Mouse (Mus musculus): Measurements from ENCODE around the gene Sp7. TPM values are rescaled to one million over a fixed set of nuclear protein-coding genes. Genes with fewer than 3 reads are reported as not detected.

The Sp7 gene
- polyA plus RNA-seq, 1 experiment from 2014 or later = 12.6 TPM

Other genes starting within 250 kb of the Sp7 start
- 33.4 and 35.4 TPM in 2 replicates for gene Spryd3, start 230.9 kb downstream of the Sp7 start, polyA plus RNA-seq (2015; fragmentation: Nextera tagmentation; extraction: Ambion mirVana)
- gene Igfbp6, start 222.8 kb downstream of the Sp7 start, polyA plus RNA-seq (2015; fragmentation: Nextera tagmentation; extraction: Ambion mirVana) = 17.5 and 24.6 TPM in 2 replicates
- 0.61 and 0.81 TPM in 2 replicates for gene Soat2, start 216.7 kb downstream of the Sp7 start, polyA plus RNA-seq (2015; fragmentation: Nextera tagmentation; extraction: Ambion mirVana)
- 51.9 and 59.9 TPM in 2 replicates for gene Zfp740, start 163.9 kb downstream of the Sp7 start, polyA plus RNA-seq (2015; fragmentation: Nextera tagmentation; extraction: Ambion mirVana)
- 80.3 and 81.8 TPM in 2 replicates for gene Csad, start 162.5 kb downstream of the Sp7 start, polyA plus RNA-seq (2015; fragmentation: Nextera tagmentation; extraction: Ambion mirVana)
- 6.3 and 6.6 TPM in 2 replicates for gene Itgb7, start 135.2 kb downstream of the Sp7 start, polyA plus RNA-seq (2015; fragmentation: Nextera tagmentation; extraction: Ambion mirVana)
- 120 and 128 TPM in 2 replicates for gene Rarg, start 109.7 kb downstream of the Sp7 start, polyA plus RNA-seq (2015; fragmentation: Nextera tagmentation; extraction: Ambion mirVana)
- gene Gm9918, start 96.6 kb downstream of the Sp7 start, polyA plus RNA-seq (2015; fragmentation: Nextera tagmentation; extraction: Ambion mirVana) = 0.79 and 0.83 TPM in 2 replicates
- gene Mfsd5, start 87.7 kb downstream of the Sp7 start, polyA plus RNA-seq (2015; fragmentation: Nextera tagmentation; extraction: Ambion mirVana) = 100.0 and 103 TPM in 2 replicates
- 17.7 and 19.5 TPM in 2 replicates for gene Espl1, start 70.9 kb downstream of the Sp7 start, polyA plus RNA-seq (2015; fragmentation: Nextera tagmentation; extraction: Ambion mirVana)
- 314 and 380 TPM in 2 replicates for gene Pfdn5, start 41.1 kb downstream of the Sp7 start, polyA plus RNA-seq (2015; fragmentation: Nextera tagmentation; extraction: Ambion mirVana)
- 81.8 and 86.3 TPM in 2 replicates for gene Myg1, start 35.5 kb downstream of the Sp7 start, polyA plus RNA-seq (2015; fragmentation: Nextera tagmentation; extraction: Ambion mirVana)
- 61.3 and 62.0 TPM in 2 replicates for gene Aaas, start 16.4 kb downstream of the Sp7 start, polyA plus RNA-seq (2015; fragmentation: Nextera tagmentation; extraction: Ambion mirVana)
- 9.3 and 11.1 TPM in 2 replicates for gene Sp1, start 39.0 kb upstream of the Sp7 start, polyA plus RNA-seq (2015; fragmentation: Nextera tagmentation; extraction: Ambion mirVana)
- 1.0 and 2.6 TPM in 2 replicates for gene Amhr2, start 78.2 kb upstream of the Sp7 start, polyA plus RNA-seq (2015; fragmentation: Nextera tagmentation; extraction: Ambion mirVana)
- gene Prr13, start 91.8 kb upstream of the Sp7 start, polyA plus RNA-seq (2015; fragmentation: Nextera tagmentation; extraction: Ambion mirVana) = 72.0 and 78.8 TPM in 2 replicates
- gene Pcbp2, start 103.4 kb upstream of the Sp7 start, polyA plus RNA-seq (2015; fragmentation: Nextera tagmentation; extraction: Ambion mirVana) = 201 and 221 TPM in 2 replicates
- 3.6 and 7.7 TPM in 2 replicates for gene Gm10337, start 136.5 kb upstream of the Sp7 start, polyA plus RNA-seq (2015; fragmentation: Nextera tagmentation; extraction: Ambion mirVana)
- 16.7 and 17.9 TPM in 2 replicates for gene Map3k12, start 149.9 kb upstream of the Sp7 start, polyA plus RNA-seq (2015; fragmentation: Nextera tagmentation; extraction: Ambion mirVana)
- 81.0 and 88.5 TPM in 2 replicates for gene Tarbp2, start 151.0 kb upstream of the Sp7 start, polyA plus RNA-seq (2015; fragmentation: Nextera tagmentation; extraction: Ambion mirVana)
- gene Npff, start 157.8 kb upstream of the Sp7 start, polyA plus RNA-seq (2015; fragmentation: Nextera tagmentation; extraction: Ambion mirVana) = 2.1 and 2.7 TPM in 2 replicates

All from limb, embryonic 15.5 days (tissue).